Mouse (Mus musculus) megakaryocyte, embryonic 14.5 days (primary cell): ENCODE measurements around the gene Trim43a.
"Not testable (repeated sequence)": the region's sequence is repeated elsewhere in the genome, so short reads cannot be mapped to it uniquely, and the experiment has no call there.

Source experiments
- FLI1 ChIP-seq: IDR thresholded peaks from 2 replicates; pipeline ENCODE4 v1.6.1; 2012; ENCODE audit warnings: low read length, inconsistent platforms, mixed read lengths
- GATA1 ChIP-seq: IDR thresholded peaks from 3 replicates; pipeline ENCODE4 v1.6.1; 2012; ENCODE audit warnings: mixed read lengths, low read length, inconsistent platforms, borderline replicate concordance

DNA sequence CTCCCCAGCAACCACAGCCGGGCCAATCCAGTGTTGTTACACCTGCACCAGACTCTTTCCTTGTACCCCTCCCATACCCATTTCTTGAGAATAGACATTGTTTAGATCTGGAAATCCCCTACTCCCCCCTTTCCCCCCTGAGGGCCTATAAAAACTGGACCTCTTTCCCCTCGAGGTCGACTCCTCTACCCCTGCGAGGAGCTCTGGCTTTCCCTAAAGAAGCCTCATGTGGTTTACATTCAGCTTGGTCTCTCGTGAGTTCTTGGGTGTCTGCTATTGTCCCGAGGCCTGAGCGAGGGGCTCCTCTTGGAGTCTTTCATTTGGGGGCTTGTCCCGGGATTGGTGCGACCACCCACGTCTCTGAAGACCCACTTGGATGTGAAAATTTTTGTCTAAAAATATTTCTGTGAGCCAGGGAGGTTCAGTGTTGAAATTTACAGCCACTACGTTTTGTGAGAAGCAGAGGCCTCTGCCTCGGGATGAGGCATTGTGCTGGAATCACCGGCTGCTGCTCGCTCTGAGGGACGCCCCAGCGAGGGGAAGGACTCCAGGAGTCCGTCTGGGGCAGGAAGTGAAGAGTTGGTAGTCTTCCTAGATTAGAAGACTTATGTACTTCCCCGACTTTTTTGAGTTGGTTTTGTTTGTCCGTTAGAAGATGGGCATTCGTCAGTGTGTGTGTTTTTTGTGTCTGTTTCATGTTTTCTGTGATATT lies 45.3 kb downstream of the Trim43a start:
- not testable (repeated sequence) for TF ChIP-seq GATA1, FLI1
